Mouse (Mus musculus) ES-Bruce4 (cell line): ENCODE measurements around the gene Dnaja1.

ENCODE experiments used
- CTCF ChIP-seq: IDR thresholded peaks from one replicate; pipeline ENCODE4 v1.8.1; 2011; ENCODE audit warnings: low read depth, low read length
- EP300 ChIP-seq: IDR thresholded peaks from 2 replicates; pipeline ENCODE4 v1.6.1; 2011; ENCODE audit warnings: low read depth, low read length; ENCODE audit not compliant: insufficient read depth
- POLR2A ChIP-seq: IDR thresholded peaks from one replicate; pipeline ENCODE4 v1.8.1; 2011; ENCODE audit warnings: low read length; ENCODE audit not compliant: insufficient read depth

- TF ChIP-seq CTCF = no peak
- no peak for TF ChIP-seq POLR2A
- TF ChIP-seq EP300 = no peak
Measured at GRCm38 (mm10) chr4:40676338-40676737, 45.6 kb upstream of the Dnaja1 start.
